Mouse (Mus musculus) midbrain, embryonic 12.5 days (tissue): ENCODE data around the gene Brd3. TPM values are rescaled to one million over a fixed set of nuclear protein-coding genes. Genes with fewer than 3 reads are reported as not detected.

Experiments
- ATAC-seq: fragments of 200-750 bp; cut with Nextera tagmentation; 2 replicates; pipeline ENCODE4 v1.8.0; 2017; ENCODE audit warnings: low read depth, moderate TSS enrichment, moderate library complexity; ENCODE audit not compliant: low FRiP score
- H3K27ac ChIP-seq: fragments of 300-500 bp; sonication (generic); replicated peaks from 2 replicates; pipeline ENCODE4 v1.5.1; 2016; ENCODE audit warnings: mild to moderate bottlenecking
- H3K27me3 ChIP-seq: fragments of 300-500 bp; sonication (generic); 2 replicates; pipeline ENCODE4 v1.6.1; 2016; ENCODE audit warnings: mild to moderate bottlenecking
- H3K36me3 ChIP-seq: fragments of 300-500 bp; sonication (generic); 2 replicates; pipeline ENCODE4 v1.6.1; 2016
- H3K4me1 ChIP-seq: fragments of 300-500 bp; sonication (generic); 2 replicates; pipeline ENCODE4 v1.6.1; 2016
- H3K4me2 ChIP-seq: fragments of 300-500 bp; sonication (generic); replicated peaks from 2 replicates; pipeline ENCODE4 v1.6.1; 2016; ENCODE audit warnings: mild to moderate bottlenecking, moderate library complexity
- H3K4me3 ChIP-seq: fragments of 300-500 bp; sonication (generic); 2 replicates; pipeline ENCODE4 v1.5.1; 2016; ENCODE audit warnings: mild to moderate bottlenecking
- H3K9ac ChIP-seq: fragments of 300-500 bp; sonication (generic); replicated peaks from 2 replicates; pipeline ENCODE4 v1.6.1; 2016; ENCODE audit warnings: mild to moderate bottlenecking, moderate library complexity
- H3K9me3 ChIP-seq: fragments of 300-500 bp; sonication (generic); 2 replicates; pipeline ENCODE4 v1.6.1; 2016; ENCODE audit warnings: mild to moderate bottlenecking
- WGBS: fragments of 180-500 bp; shearing (Covaris S2); methylation state at CpG from one replicate; pipeline ENCODE4 v1.1.7; 2016; 5-methylcytosine and 5-hydroxymethylcytosine counted together
- polyA plus RNA-seq: library from polyadenylated mRNA; unstranded; fragments of >200 nt; fragmentation: Nextera tagmentation; extraction: Ambion mirVana; gene quantifications from 2 replicates; pipeline ENCODE4 v1.2.1, GENCODE M21; 2016

The Brd3 gene
- polyA plus RNA-seq, 1 experiment from 2014 or later = 127 TPM

- no peak overlapping the region for H3K4me2 ChIP-seq
- H3K4me1 ChIP-seq = no peaks in the 10 kb centered on the region
- no peaks in the 10 kb centered on the region for H3K27me3 ChIP-seq
- H3K9ac ChIP-seq = no peak overlapping the region
- H3K27ac ChIP-seq = no peak overlapping the region
- ATAC-seq = no peak
- 9% methylated on average over 6 of the region's 6 CpGs for WGBS
- H3K9me3 ChIP-seq = no peaks in the 10 kb centered on the region
- no peak overlapping the region for H3K4me3 ChIP-seq
- no peaks in the 10 kb centered on the region for H3K36me3 ChIP-seq
Observed at GRCm38 (mm10) chr2:27505539-27505938, 1.9 kb downstream of the Brd3 start.

GRCm38 (mm10) chr2:27504113-27504885 is 3.2 kb downstream of the Brd3 start:
- H3K36me3 ChIP-seq = no peaks in the 10 kb centered on the region
- no peak overlapping the region for H3K4me2 ChIP-seq
- ATAC-seq = no peak
- no peaks in the 10 kb centered on the region for H3K27me3 ChIP-seq
- 70% methylated on average over 7 of the region's 7 CpGs for WGBS
- no peaks in the 10 kb centered on the region for H3K4me1 ChIP-seq
- H3K9ac ChIP-seq = no peak overlapping the region
- no peak overlapping the region for H3K4me3 ChIP-seq
- no peak overlapping the region for H3K27ac ChIP-seq
- no peaks in the 10 kb centered on the region for H3K9me3 ChIP-seq

- H3K4me2 ChIP-seq = peak overlapping the region; percentile 57
- no peaks in the 10 kb centered on the region for H3K27me3 ChIP-seq
- peak overlapping the region; percentile 39 for H3K4me3 ChIP-seq
- H3K4me1 ChIP-seq = peaks cover 12% of the 10 kb centered on the region; the same call in 1 of the 2 replicates
- 28% methylated on average over 23 of the region's 23 CpGs for WGBS
- H3K9me3 ChIP-seq = no peaks in the 10 kb centered on the region
- H3K36me3 ChIP-seq = no peaks in the 10 kb centered on the region
- no peak overlapping the region for H3K27ac ChIP-seq
- H3K9ac ChIP-seq = peak overlapping the region; percentile 39
- no peak for ATAC-seq
Observed at GRCm38 (mm10) chr2:27496391-27497028, 11.0 kb downstream of the Brd3 start.

GRCm38 (mm10) chr2:27493971-27494370 is 13.5 kb downstream of the Brd3 start:
- Histone ChIP-seq H3K9me3 (no peaks in the 10 kb centered on the region), H3K4me2 (no peak overlapping the region), H3K4me3 (no peak overlapping the region), H3K27me3 (no peaks in the 10 kb centered on the region), H3K27ac (no peak overlapping the region), H3K9ac (no peak overlapping the region), H3K4me1 (peaks cover 12% of the 10 kb centered on the region; the same call in 1 of the 2 replicates), H3K36me3 (no peaks in the 10 kb centered on the region)
- no peak for ATAC-seq
- 96% methylated on average over 3 of the region's 3 CpGs for WGBS

- H3K4me2 ChIP-seq = no peak overlapping the region
- ATAC-seq = no peak
- no peak overlapping the region for H3K27ac ChIP-seq
- H3K4me3 ChIP-seq = no peak overlapping the region
- 77% methylated on average over 2 of the region's 2 CpGs for WGBS
- no peaks in the 10 kb centered on the region for H3K9me3 ChIP-seq
- H3K36me3 ChIP-seq = no peaks in the 10 kb centered on the region
- H3K27me3 ChIP-seq = no peaks in the 10 kb centered on the region
- H3K9ac ChIP-seq = no peak overlapping the region
- H3K4me1 ChIP-seq = 0 out of 2 replicates have a peak, but pooled peaks cover under 1% of the 10 kb centered on the region
Observed at GRCm38 (mm10) chr2:27490939-27491338, 16.5 kb downstream of the Brd3 start.

GRCm38 (mm10) chr2:27488362-27488761 is 19.1 kb downstream of the Brd3 start:
- Histone ChIP-seq H3K27ac (no peak overlapping the region), H3K4me2 (no peak overlapping the region), H3K4me1 (no peaks in the 10 kb centered on the region), H3K27me3 (no peaks in the 10 kb centered on the region), H3K9me3 (no peaks in the 10 kb centered on the region), H3K4me3 (no peak overlapping the region), H3K36me3 (no peaks in the 10 kb centered on the region), H3K9ac (no peak overlapping the region)
- WGBS = 87% methylated on average over 1 of the region's 1 CpGs
- no peak for ATAC-seq

- Histone ChIP-seq H3K27ac (no peak overlapping the region), H3K27me3 (no peaks in the 10 kb centered on the region), H3K4me1 (no peaks in the 10 kb centered on the region), H3K4me2 (no peak overlapping the region), H3K9me3 (no peaks in the 10 kb centered on the region), H3K9ac (no peak overlapping the region), H3K36me3 (no peaks in the 10 kb centered on the region), H3K4me3 (no peak overlapping the region)
- 86% methylated on average over 3 of the region's 4 CpGs for WGBS
- ATAC-seq = no peak
Observed at GRCm38 (mm10) chr2:27487336-27488049, 20.0 kb downstream of the Brd3 start.

- ATAC-seq = no peak
- Histone ChIP-seq H3K36me3 (no peaks in the 10 kb centered on the region), H3K4me1 (no peaks in the 10 kb centered on the region), H3K27ac (no peak overlapping the region), H3K9me3 (no peaks in the 10 kb centered on the region), H3K4me3 (no peak overlapping the region), H3K9ac (no peak overlapping the region), H3K4me2 (no peak overlapping the region), H3K27me3 (no peaks in the 10 kb centered on the region)
- WGBS = 80% methylated on average over 3 of the region's 4 CpGs
Observed at GRCm38 (mm10) chr2:27486725-27487124, 20.7 kb downstream of the Brd3 start.

GRCm38 (mm10) chr2:27482265-27482861 is 25.1 kb downstream of the Brd3 start:
- H3K9me3 ChIP-seq = no peaks in the 10 kb centered on the region
- no peaks in the 10 kb centered on the region for H3K4me1 ChIP-seq
- H3K9ac ChIP-seq = no peak overlapping the region
- no peak overlapping the region for H3K4me3 ChIP-seq
- no peaks in the 10 kb centered on the region for H3K36me3 ChIP-seq
- H3K27ac ChIP-seq = no peak overlapping the region
- 79% methylated on average over 7 of the region's 7 CpGs for WGBS
- no peak overlapping the region for H3K4me2 ChIP-seq
- ATAC-seq = no peak
- no peaks in the 10 kb centered on the region for H3K27me3 ChIP-seq

GRCm38 (mm10) chr2:27480367-27480766 is 27.1 kb downstream of the Brd3 start:
- no peak for ATAC-seq
- no peak overlapping the region for H3K27ac ChIP-seq
- H3K4me2 ChIP-seq = no peak overlapping the region
- WGBS = 83% methylated on average over 4 of the region's 4 CpGs
- H3K4me3 ChIP-seq = no peak overlapping the region
- H3K4me1 ChIP-seq = peaks cover 9% of the 10 kb centered on the region
- H3K9ac ChIP-seq = no peak overlapping the region
- H3K27me3 ChIP-seq = no peaks in the 10 kb centered on the region
- H3K36me3 ChIP-seq = no peaks in the 10 kb centered on the region
- no peaks in the 10 kb centered on the region for H3K9me3 ChIP-seq

- no peak overlapping the region for H3K27ac ChIP-seq
- no peaks in the 10 kb centered on the region for H3K36me3 ChIP-seq
- no peaks in the 10 kb centered on the region for H3K9me3 ChIP-seq
- 84% methylated on average over 4 of the region's 4 CpGs for WGBS
- ATAC-seq = no peak
- peaks cover 9% of the 10 kb centered on the region for H3K4me1 ChIP-seq
- H3K9ac ChIP-seq = no peak overlapping the region
- no peak overlapping the region for H3K4me2 ChIP-seq
- H3K27me3 ChIP-seq = no peaks in the 10 kb centered on the region
- no peak overlapping the region for H3K4me3 ChIP-seq
Observed at GRCm38 (mm10) chr2:27479821-27480220, 27.6 kb downstream of the Brd3 start.
